Mouse (Mus musculus): Measurements from ENCODE around the gene Qtrt2. TPM values are rescaled to one million over a fixed set of nuclear protein-coding genes. Genes with fewer than 3 reads are reported as not detected.

The Qtrt2 gene
- polyA plus RNA-seq, 1 experiment from 2014 or later = 26.5 TPM

DNA sequence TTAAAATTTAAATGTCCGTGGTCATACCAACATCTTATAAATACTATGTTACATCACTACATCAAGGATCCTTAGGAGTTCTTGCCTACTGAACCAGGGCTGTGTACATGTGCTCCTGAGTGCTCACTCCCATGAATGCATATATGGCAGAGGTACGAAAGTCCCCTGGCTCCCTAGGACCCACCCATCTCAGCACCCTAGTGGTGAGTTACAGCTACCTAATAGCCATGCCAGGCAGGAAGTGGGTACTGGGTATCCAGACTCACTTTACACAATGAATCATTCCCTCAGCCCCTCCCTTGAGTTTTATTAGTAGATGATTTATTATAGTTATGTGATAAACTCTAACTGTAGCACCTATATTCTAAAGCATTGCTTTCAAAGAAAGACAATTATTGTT lies 44.3 kb downstream of the Qtrt2 start:
- Histone ChIP-seq H3K4me3 (ENCODE audit: low read depth, low read length) (no peak overlapping the region), H3K4me2 (no peak overlapping the region), H3K4me1 (replicated peaks; ENCODE audit: control insufficient read depth, insufficient read depth, low read length) (no peaks in the 10 kb centered on the region), H3K27ac (ENCODE audit: low read depth, low read length) (no peak overlapping the region), H3K36me3 (ENCODE audit: control insufficient read depth, insufficient read depth, low read length) (peaks cover 4% of the 10 kb centered on the region; the same call in 1 of the 2 replicates), H3K9ac (ENCODE audit: low read depth, low read length) (no peak overlapping the region), H3K9me3 (ENCODE audit: control insufficient read depth, low read length) (no peaks in the 10 kb centered on the region), H3K27me3 (replicated peaks; ENCODE audit: control insufficient read depth, insufficient read depth, low read length) (no peaks in the 10 kb centered on the region)
- DNase-seq (ENCODE audit: low spot score) (no peak), ATAC-seq (replicated peaks; ENCODE audit: low FRiP score) (no peak)
- 93% methylated on average over 2 of the region's 2 CpGs for WGBS

- Histone ChIP-seq H3K27ac (ENCODE audit: low read depth, low read length) (no peak overlapping the region), H3K9ac (ENCODE audit: low read depth, low read length) (no peak overlapping the region), H3K4me3 (ENCODE audit: low read depth, low read length) (no peak overlapping the region), H3K4me1 (replicated peaks; ENCODE audit: control insufficient read depth, insufficient read depth, low read length) (no peaks in the 10 kb centered on the region), H3K36me3 (ENCODE audit: control insufficient read depth, insufficient read depth, low read length) (peaks cover 4% of the 10 kb centered on the region; the same call in 1 of the 2 replicates), H3K9me3 (ENCODE audit: control insufficient read depth, low read length) (no peaks in the 10 kb centered on the region), H3K4me2 (no peak overlapping the region), H3K27me3 (replicated peaks; ENCODE audit: control insufficient read depth, insufficient read depth, low read length) (no peaks in the 10 kb centered on the region)
- DNase-seq (ENCODE audit: low spot score) (no peak), ATAC-seq (replicated peaks; ENCODE audit: low FRiP score) (no peak)
- whole genome bisulfite sequencing = 61% methylated on average over 3 of the region's 3 CpGs
These were observed 45.0 kb downstream of the Qtrt2 start for GRCm38 (mm10) chr16:43881636-43882035.

DNA sequence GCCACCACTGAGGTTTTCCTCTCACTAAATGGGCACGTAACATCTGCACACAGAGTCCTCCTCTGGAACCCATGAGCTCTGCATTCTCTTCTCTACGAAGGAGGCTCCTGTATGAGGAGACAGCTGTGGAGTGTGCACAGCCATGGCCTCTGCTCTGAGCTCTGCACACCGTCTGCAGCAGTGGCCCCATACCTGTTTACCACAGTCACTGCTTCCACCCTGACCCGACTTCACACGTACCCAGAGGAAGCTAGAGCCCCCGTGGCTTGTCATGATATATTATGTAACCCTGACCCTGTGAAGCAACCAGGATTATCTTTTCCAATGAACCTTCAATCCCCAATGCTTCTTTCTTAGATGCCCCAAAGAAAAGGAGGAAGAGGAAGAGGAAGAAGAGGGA lies 46.8 kb downstream of the Qtrt2 start:
- no peaks in the 10 kb centered on the region for H3K27me3 ChIP-seq (replicated peaks; ENCODE audit: control insufficient read depth, insufficient read depth, low read length)
- H3K4me3 ChIP-seq (ENCODE audit: low read depth, low read length) = no peak overlapping the region
- no peaks in the 10 kb centered on the region for H3K4me1 ChIP-seq (replicated peaks; ENCODE audit: control insufficient read depth, insufficient read depth, low read length)
- no peaks in the 10 kb centered on the region for H3K9me3 ChIP-seq (ENCODE audit: control insufficient read depth, low read length)
- peaks cover 8% of the 10 kb centered on the region; the same call in 1 of the 2 replicates for H3K36me3 ChIP-seq (ENCODE audit: control insufficient read depth, insufficient read depth, low read length)
- DNase-seq (ENCODE audit: low spot score) (no peak), ATAC-seq (replicated peaks; ENCODE audit: low FRiP score) (no peak)
- H3K4me2 ChIP-seq = no peak overlapping the region
- H3K9ac ChIP-seq (ENCODE audit: low read depth, low read length) = no peak overlapping the region
- WGBS = 79% methylated on average over 6 of the region's 6 CpGs
- H3K27ac ChIP-seq (ENCODE audit: low read depth, low read length) = no peak overlapping the region

GRCm38 (mm10) chr16:43871419-43871818 lies 55.2 kb downstream of the Qtrt2 start:
- H3K9me3 ChIP-seq (ENCODE audit: control insufficient read depth, low read length) = no peaks in the 10 kb centered on the region
- H3K36me3 ChIP-seq (ENCODE audit: control insufficient read depth, insufficient read depth, low read length) = peaks cover 16% of the 10 kb centered on the region; the same call in 1 of the 2 replicates
- WGBS = 84% methylated on average over 7 of the region's 7 CpGs
- H3K9ac ChIP-seq (ENCODE audit: low read depth, low read length) = no peak overlapping the region
- DNase-seq (ENCODE audit: low spot score) = no peak
- no peak overlapping the region for H3K27ac ChIP-seq (ENCODE audit: low read depth, low read length)
- no peak overlapping the region for H3K4me2 ChIP-seq
- no peaks in the 10 kb centered on the region for H3K4me1 ChIP-seq (replicated peaks; ENCODE audit: control insufficient read depth, insufficient read depth, low read length)
- H3K4me3 ChIP-seq (ENCODE audit: low read depth, low read length) = no peak overlapping the region
- no peak for ATAC-seq (replicated peaks; ENCODE audit: low FRiP score)
- no peaks in the 10 kb centered on the region for H3K27me3 ChIP-seq (replicated peaks; ENCODE audit: control insufficient read depth, insufficient read depth, low read length)

DNA sequence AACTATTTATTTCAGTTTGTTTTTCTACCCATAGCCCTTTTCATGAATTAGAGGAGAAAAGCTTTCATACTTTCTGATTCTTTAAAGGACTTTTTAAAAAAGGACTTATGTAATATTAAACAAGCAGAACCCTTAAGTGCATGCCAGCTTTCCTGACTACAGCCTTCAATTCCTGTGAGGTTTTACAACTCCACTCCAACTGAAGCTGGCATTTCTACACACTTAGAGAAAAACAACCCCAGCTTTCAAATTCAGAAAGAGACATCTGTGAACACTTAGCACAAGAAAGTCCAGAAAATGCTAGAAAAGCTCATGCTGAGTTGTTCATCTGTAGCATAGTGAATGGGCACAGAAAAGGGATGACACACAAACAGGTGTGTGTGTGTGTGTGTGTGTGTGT lies 56.8 kb downstream of the Qtrt2 start:
- Histone ChIP-seq H3K4me3 (ENCODE audit: low read depth, low read length) (no peak overlapping the region), H3K9ac (ENCODE audit: low read depth, low read length) (no peak overlapping the region), H3K36me3 (ENCODE audit: control insufficient read depth, insufficient read depth, low read length) (peaks cover 12% of the 10 kb centered on the region; the same call in 1 of the 2 replicates)

GRCm38 (mm10) chr16:43860624-43861023 lies 66.0 kb downstream of the Qtrt2 start:
- H3K36me3 ChIP-seq (ENCODE audit: control insufficient read depth, insufficient read depth, low read length) = peaks cover 12% of the 10 kb centered on the region; the same call in 1 of the 2 replicates
- H3K27ac ChIP-seq (ENCODE audit: low read depth, low read length) = no peak overlapping the region
- no peaks in the 10 kb centered on the region for H3K27me3 ChIP-seq (replicated peaks; ENCODE audit: control insufficient read depth, insufficient read depth, low read length)
- no peaks in the 10 kb centered on the region for H3K9me3 ChIP-seq (ENCODE audit: control insufficient read depth, low read length)
- no peak overlapping the region for H3K4me2 ChIP-seq
- H3K9ac ChIP-seq (ENCODE audit: low read depth, low read length) = no peak overlapping the region
- WGBS = 79% methylated on average over 6 of the region's 6 CpGs
- DNase-seq (ENCODE audit: low spot score) (no peak), ATAC-seq (replicated peaks; ENCODE audit: low FRiP score) (no peak)
- no peaks in the 10 kb centered on the region for H3K4me1 ChIP-seq (replicated peaks; ENCODE audit: control insufficient read depth, insufficient read depth, low read length)
- H3K4me3 ChIP-seq (ENCODE audit: low read depth, low read length) = no peak overlapping the region

More for the DNA sequence above, 56.8 kb downstream of the Qtrt2 start:
- Histone ChIP-seq H3K27ac (ENCODE audit: low read depth, low read length) (no peak overlapping the region), H3K27me3 (replicated peaks; ENCODE audit: control insufficient read depth, insufficient read depth, low read length) (no peaks in the 10 kb centered on the region), H3K9me3 (ENCODE audit: control insufficient read depth, low read length) (no peaks in the 10 kb centered on the region), H3K4me1 (replicated peaks; ENCODE audit: control insufficient read depth, insufficient read depth, low read length) (no peaks in the 10 kb centered on the region), H3K4me2 (no peak overlapping the region)
- ATAC-seq (replicated peaks; ENCODE audit: low FRiP score) (no peak), DNase-seq (ENCODE audit: low spot score) (no peak)

DNA sequence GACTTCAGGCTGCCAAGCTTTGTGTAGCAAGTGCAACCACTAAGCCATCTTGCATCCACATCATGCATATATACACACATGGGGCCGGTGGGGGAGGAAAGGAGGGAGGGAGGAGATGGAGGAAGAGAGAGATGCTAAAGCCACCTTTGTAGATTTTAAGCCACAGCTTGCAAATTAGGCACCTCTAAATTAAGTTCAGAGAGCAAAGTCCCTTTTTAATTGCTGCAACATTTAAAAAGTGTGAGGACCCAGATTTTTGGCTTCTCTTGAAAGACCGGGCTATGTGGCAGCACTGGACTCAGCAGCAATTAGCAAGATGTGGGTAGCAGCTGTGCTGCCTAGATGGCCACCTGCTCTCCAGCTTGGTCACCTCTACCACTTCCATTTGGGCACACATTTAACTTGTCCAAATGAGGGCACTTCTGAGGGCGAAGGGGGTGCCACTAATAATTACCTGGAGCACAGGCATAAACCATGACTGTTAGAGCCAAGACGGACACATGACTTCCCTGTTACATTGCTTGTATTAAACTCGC lies 67.6 kb downstream of the Qtrt2 start:
- H3K9ac ChIP-seq (ENCODE audit: low read depth, low read length) = no peak overlapping the region
- DNase-seq (ENCODE audit: low spot score) (no peak), ATAC-seq (replicated peaks; ENCODE audit: low FRiP score) (no peak)
- H3K36me3 ChIP-seq (ENCODE audit: control insufficient read depth, insufficient read depth, low read length) = peaks cover 9% of the 10 kb centered on the region; the same call in 1 of the 2 replicates
- H3K27me3 ChIP-seq (replicated peaks; ENCODE audit: control insufficient read depth, insufficient read depth, low read length) = no peaks in the 10 kb centered on the region
- H3K4me1 ChIP-seq (replicated peaks; ENCODE audit: control insufficient read depth, insufficient read depth, low read length) = no peaks in the 10 kb centered on the region
- no peak overlapping the region for H3K4me3 ChIP-seq (ENCODE audit: low read depth, low read length)
- no peak overlapping the region for H3K4me2 ChIP-seq
- H3K27ac ChIP-seq (ENCODE audit: low read depth, low read length) = no peak overlapping the region
- H3K9me3 ChIP-seq (ENCODE audit: control insufficient read depth, low read length) = no peaks in the 10 kb centered on the region
- whole genome bisulfite sequencing = 91% methylated on average over 5 of the region's 5 CpGs

DNA sequence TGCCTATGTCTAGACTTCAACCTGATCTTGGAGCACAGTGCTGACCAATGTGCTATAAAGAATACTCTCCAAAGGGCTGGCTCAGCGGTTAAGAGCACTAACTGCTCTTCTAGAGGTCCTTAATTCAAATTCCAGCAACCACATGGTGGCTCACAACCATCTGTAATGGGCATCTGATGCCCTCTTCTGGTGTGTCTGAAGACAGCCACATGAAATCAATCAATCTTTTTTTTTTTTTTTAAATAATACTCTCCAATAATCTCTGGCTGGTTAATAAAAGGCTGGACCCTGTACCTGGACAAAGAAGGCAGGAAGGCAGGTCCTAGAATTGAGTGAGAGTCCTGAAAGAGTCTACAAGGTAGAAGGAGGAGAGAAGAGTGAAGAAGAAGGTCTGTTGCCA lies 76.8 kb downstream of the Qtrt2 start:
- ATAC-seq (replicated peaks; ENCODE audit: low FRiP score) = no peak
- 52% methylated on average over 1 of the region's 1 CpGs for WGBS
- H3K4me2 ChIP-seq = no peak overlapping the region

GRCm38 (mm10) chr16:43841236-43841635 lies 85.4 kb downstream of the Qtrt2 start:
- no peaks in the 10 kb centered on the region for H3K36me3 ChIP-seq (ENCODE audit: control insufficient read depth, insufficient read depth, low read length)
- ATAC-seq (replicated peaks; ENCODE audit: low FRiP score) (no peak), DNase-seq (ENCODE audit: low spot score) (no peak)
- no peaks in the 10 kb centered on the region for H3K4me1 ChIP-seq (replicated peaks; ENCODE audit: control insufficient read depth, insufficient read depth, low read length)
- no peak overlapping the region for H3K4me2 ChIP-seq
- no peak overlapping the region for H3K4me3 ChIP-seq (ENCODE audit: low read depth, low read length)
- H3K9ac ChIP-seq (ENCODE audit: low read depth, low read length) = no peak overlapping the region
- no peak overlapping the region for H3K27ac ChIP-seq (ENCODE audit: low read depth, low read length)
- no peaks in the 10 kb centered on the region for H3K9me3 ChIP-seq (ENCODE audit: control insufficient read depth, low read length)
- H3K27me3 ChIP-seq (replicated peaks; ENCODE audit: control insufficient read depth, insufficient read depth, low read length) = no peaks in the 10 kb centered on the region
- WGBS = 44% methylated on average over 1 of the region's 1 CpGs

More for the DNA sequence above, 76.8 kb downstream of the Qtrt2 start:
- H3K9me3 ChIP-seq (ENCODE audit: control insufficient read depth, low read length) = no peaks in the 10 kb centered on the region
- H3K4me3 ChIP-seq (ENCODE audit: low read depth, low read length) = no peak overlapping the region
- H3K36me3 ChIP-seq (ENCODE audit: control insufficient read depth, insufficient read depth, low read length) = no peaks in the 10 kb centered on the region
- H3K27me3 ChIP-seq (replicated peaks; ENCODE audit: control insufficient read depth, insufficient read depth, low read length) = no peaks in the 10 kb centered on the region
- no peak overlapping the region for H3K27ac ChIP-seq (ENCODE audit: low read depth, low read length)
- no peaks in the 10 kb centered on the region for H3K4me1 ChIP-seq (replicated peaks; ENCODE audit: control insufficient read depth, insufficient read depth, low read length)
- no peak for DNase-seq (ENCODE audit: low spot score)
- no peak overlapping the region for H3K9ac ChIP-seq (ENCODE audit: low read depth, low read length)
